Mouse (Mus musculus): ENCODE measurements at regions not wholly inside any gene's neighbourhood (a gene's known extent, or its start where the extent isn't known, plus 50 kb on each side); places are given as distances from the start of the nearest gene placed in this dataset.

- DNase-seq: no peak
Observed at GRCm38 (mm10) chr1:186909518-186910105, 57.6 kb upstream of the D1Pas1 start.

GRCm38 (mm10) chr1:186909073-186909472 lies 58.1 kb upstream of the D1Pas1 start:
- no peak for DNase-seq

GRCm38 (mm10) chr1:186907409-186908170 lies 59.6 kb upstream of the D1Pas1 start:
- no peak for DNase-seq

GRCm38 (mm10) chr1:186905942-186906341 lies 61.3 kb upstream of the D1Pas1 start:
- no peak for DNase-seq

DNA sequence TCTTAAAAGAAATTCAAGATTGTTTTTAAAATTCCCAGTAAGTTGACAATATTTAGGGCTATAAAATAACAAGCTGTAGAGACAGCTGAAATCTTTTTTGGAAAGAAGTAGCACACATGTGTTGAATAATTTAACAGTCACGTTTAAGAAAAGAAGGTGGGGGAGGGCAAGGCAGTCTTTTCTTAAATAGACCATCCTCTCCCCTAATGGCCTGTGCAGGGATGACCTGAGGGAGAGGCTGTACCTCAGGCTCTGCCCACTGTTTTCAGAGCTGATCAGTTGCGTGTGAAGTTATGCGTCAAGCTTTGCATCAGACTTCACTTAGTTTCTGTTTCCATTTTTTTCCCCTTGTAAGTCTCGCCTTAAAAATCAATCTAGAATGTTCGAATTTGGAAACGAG lies 65.7 kb upstream of the D1Pas1 start:
- no peak for DNase-seq

DNA sequence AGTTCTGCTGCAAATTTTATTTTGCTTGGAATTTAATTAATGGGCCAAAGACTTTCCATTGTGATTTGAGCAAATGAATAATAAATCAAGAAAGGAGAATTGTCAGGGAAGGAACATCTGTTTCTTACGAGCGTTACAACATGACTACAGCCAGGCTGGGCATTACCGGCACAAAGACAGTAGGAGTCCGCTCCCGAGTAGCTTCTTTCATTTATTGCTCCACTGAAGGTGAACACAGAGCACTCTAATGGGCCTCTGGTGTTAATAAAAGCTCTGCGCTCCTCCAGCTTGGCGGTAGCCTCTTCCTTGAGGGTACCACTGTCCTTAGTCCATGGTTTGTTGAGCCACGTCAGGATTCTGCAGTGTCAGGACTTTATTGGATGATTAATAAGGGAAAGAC lies 69.0 kb upstream of the D1Pas1 start:
- no peak for DNase-seq

- DNase-seq: no peak
Observed at GRCm38 (mm10) chr1:186889584-186889852, 77.7 kb upstream of the D1Pas1 start.

DNA sequence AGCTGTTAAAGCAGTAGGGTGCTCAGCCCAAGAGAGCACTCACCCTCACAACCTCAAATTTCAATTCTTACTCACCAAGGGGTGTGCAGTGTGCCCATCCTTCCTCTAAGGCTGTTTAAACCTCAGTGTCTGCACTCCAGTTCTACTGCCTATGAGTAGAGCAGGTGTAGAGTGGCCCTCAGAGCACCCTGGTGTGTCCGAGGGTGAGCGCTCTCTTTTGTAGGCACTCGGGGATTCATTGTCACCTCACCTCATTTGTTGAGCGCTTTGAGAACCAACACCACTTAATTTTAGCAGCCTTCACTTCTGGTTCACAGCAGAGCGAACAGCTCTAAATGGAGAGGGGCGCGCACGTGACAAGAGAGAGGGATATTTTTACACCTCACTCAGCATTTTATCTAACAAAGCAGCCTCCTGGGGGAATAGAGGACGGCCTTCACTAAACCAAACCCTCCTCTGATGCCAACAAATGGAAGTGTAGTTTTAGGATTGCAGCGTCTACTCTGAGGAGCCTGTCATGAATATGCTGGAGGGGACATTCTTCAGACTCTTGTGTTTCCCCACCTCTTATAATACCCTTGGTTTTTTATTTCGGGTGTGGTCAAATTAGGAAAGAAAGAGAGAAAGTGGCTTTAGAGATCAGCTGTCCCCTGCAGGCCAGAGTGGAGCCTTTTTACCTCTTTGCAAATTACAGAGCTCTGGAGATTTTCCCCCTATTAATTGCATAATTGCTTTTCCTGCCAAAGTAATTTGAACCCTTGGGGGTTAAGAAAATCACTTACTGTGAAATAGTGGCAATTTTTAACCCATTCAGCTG lies 78.2 kb upstream of the D1Pas1 start:
- DNase-seq: no peak

GRCm38 (mm10) chr1:186887127-186887526 lies 80.1 kb upstream of the D1Pas1 start:
- no peak for DNase-seq

DNA sequence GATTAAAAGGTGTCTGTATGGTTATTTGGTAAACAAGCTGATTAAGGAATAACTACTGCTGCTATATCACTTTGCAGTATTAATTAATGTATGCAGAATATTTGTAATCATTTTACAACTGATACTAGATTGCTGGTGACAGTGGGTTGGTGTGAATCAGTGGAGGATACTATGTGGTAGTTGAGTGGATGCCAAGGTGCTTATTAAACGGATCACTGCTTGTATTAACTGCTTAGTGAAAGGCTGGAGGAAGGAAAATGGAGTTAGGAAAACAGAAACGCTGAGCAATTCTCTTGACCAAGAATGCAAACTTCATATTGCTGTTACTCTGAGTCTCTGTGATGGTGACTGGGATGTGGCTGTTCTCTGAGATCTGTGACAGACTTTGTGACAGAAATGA lies 86.8 kb upstream of the D1Pas1 start:
- DNase-seq: no peak

DNA sequence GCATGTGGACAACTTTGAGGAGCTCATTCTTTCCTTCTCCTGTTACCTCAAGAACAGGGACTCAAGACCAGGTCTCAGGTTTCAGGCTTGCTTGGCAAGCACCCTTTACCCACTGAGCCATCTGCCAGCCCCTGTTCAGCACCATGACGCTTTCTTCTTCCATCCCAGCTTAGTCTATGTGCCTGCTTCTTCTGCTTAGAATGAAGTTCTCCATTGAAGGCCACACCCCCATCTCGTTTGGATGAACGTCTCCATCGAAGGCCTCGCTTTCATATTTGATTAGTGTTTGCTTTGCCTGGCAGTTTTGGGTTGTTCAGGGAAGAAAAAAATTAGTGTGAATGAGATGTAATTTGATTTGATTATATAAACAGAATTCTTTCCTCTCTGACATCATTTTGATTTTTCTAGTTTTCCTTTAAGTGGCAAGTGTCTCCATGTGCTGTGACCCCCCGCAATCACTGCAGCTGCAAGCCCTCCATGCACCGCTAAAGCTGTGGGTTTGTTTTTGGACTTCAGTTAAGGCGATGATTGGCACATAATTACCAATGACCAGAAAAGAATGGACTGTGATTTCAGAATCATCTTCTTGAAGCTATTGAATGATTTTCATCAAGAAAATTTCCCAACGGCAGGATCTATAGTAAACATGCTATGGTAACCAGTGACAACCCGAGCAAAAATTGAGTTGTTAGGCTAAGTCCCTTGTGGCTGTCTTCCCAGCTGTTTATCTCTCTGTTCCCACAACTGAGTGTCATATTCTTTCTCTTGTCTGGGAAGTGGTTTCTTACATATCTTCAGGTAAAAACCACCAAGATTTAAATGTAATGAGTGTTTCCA lies 106.4 kb upstream of the D1Pas1 start:
- DNase-seq: no peak

DNA sequence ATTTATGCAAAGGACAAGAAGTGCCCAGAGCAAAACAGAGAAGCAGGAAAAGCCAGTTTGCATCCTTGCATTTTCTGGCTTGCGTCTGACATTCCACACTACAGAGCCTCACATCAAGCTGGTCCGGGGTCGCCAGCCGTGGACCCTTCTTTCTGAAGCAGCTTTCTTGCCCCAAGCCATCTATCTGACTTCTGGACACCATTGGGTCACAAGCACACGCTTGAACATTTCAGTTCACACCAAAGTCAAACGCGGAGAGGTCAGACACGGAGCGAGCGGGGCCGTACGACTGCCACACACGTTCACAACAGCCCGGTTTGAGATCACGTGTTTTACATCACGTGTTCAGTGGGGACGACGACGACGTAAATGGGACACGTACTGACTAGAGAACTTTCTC lies 108.9 kb upstream of the D1Pas1 start:
- no peak for DNase-seq

- no peak for DNase-seq
Observed at GRCm38 (mm10) chr1:186855474-186856036, 106.4 kb upstream of the Rrp15 start.

DNA sequence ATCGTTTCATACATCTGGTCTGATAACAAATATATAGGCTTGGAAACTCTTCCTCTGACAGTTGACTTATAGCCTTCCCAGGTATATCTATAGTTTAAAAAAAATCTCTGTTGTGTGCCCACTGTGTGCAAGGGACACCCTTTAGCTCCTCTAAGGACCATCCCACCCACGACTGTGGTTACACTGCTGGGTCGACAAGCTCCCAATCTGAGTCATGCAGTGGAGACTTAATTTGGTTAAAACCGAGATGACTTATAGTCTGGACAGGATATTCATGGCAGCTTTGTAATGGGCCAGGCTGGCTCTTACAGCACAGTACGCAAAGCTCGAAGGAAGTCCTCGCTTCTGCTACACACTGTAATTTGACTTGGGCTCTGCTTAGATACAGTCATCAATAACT lies 96.1 kb upstream of the Rrp15 start:
- DNase-seq: no peak

DNA sequence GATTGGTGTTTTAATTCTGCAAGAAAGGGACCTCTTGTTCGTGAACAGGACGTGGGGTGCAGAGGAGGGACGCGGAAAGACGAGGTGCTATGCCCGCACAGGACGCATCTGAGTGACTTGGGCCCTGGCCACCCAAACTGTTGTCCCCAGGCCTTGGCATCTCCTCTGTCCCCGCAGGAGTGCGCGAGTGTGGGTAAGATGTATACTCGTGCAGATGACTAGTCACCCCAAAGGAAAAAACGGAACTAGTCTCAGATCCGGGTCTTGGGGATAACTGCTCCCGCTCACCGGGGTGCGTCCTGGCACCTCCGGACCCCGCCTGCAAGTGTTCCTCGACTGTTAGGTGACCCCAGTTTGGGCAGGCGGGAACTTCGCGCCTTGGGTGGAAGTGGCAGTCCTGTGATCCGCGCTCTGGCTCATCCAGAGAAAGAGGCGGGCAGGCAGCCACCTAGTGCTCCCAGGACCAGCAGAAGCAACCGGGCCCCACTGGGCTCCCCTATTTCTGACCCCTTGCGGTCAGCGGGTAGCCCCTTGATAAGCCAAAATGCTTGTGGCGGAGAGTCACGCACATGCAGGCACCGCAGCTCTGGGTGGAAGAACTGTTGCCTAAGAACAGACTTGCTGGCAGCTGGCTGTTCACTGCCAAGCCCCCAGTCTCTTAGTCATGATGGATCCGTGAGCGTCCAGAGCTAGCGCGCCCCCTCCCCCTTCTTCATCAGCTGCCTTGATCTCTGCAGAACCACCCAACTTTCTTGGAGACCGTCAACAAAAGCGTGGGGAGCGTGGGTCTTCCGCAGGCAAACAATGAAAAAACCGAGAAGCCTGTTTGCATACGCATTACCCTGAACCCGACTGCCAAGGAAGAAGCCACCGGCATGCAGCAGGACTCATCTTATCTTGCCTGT lies 85.0 kb upstream of the Rrp15 start:
- DNase-seq: no peak

- DNase-seq: no peak
Observed at GRCm38 (mm10) chr1:186833441-186833895, 84.3 kb upstream of the Rrp15 start.

- peak; percentile 18 for DNase-seq
Observed at GRCm38 (mm10) chr1:186827773-186828172, 78.6 kb upstream of the Rrp15 start.

GRCm38 (mm10) chr1:186808192-186808960 lies 59.2 kb upstream of the Rrp15 start:
- no peak for DNase-seq

GRCm38 (mm10) chr1:186804451-186804850 lies 55.3 kb upstream of the Rrp15 start:
- no peak for DNase-seq

Measured in cerebellum, adult 9-10 months (tissue).